Mouse (Mus musculus): ENCODE results near the gene Rabggta.

- TF ChIP-seq CTCF (IDR thresholded peaks at IDR 0.05; ENCODE audit: low read depth, low read length): no peak
- no peak for TF ChIP-seq GATA1 (IDR thresholded peaks at IDR 0.05; ENCODE audit: borderline replicate concordance, low read length)
- TF ChIP-seq TAL1 (conservative IDR thresholded peaks at IDR 0.05; ENCODE audit: low read depth, low read length): no peak
- no peak for TF ChIP-seq POLR2AphosphoS5 (IDR thresholded peaks at IDR 0.05; ENCODE audit: insufficient replicate concordance, low read depth, low read length)
These were observed 49.4 kb downstream of the Rabggta start for GRCm38 (mm10) chr14:55672741-55673060.

Data from G1E (cell line).